Mouse (Mus musculus): Measurements from ENCODE around the gene Rps11. TPM values are rescaled to one million over a fixed set of nuclear protein-coding genes. Genes with fewer than 3 reads are reported as not detected.

Rps11 gene
- polyA plus RNA-seq, 1 experiment from 2014 or later, result 1,711 TPM

DNA sequence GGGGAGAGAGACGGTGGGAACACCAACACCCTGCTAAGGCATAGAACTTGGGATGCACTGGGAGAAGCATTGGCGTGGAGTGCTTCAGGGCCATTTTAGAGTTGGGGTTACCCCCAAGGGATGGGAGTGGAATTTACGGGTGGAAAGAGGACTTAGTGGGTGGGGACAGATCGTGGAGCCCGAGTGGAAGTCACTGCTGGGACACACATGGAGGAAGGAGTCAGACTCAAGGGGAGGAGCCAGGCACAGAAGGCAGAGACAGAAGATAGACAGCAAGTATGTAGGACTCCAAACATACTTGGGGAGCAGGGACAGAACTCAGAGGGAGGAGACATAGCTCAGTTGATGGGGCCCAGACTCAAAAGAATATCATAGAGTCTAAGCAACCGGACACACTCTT lies 38.3 kb upstream of the Rps11 start:
- H3K27me3 ChIP-seq (replicated peaks), result peaks cover 51% of the 10 kb centered on the region

DNA sequence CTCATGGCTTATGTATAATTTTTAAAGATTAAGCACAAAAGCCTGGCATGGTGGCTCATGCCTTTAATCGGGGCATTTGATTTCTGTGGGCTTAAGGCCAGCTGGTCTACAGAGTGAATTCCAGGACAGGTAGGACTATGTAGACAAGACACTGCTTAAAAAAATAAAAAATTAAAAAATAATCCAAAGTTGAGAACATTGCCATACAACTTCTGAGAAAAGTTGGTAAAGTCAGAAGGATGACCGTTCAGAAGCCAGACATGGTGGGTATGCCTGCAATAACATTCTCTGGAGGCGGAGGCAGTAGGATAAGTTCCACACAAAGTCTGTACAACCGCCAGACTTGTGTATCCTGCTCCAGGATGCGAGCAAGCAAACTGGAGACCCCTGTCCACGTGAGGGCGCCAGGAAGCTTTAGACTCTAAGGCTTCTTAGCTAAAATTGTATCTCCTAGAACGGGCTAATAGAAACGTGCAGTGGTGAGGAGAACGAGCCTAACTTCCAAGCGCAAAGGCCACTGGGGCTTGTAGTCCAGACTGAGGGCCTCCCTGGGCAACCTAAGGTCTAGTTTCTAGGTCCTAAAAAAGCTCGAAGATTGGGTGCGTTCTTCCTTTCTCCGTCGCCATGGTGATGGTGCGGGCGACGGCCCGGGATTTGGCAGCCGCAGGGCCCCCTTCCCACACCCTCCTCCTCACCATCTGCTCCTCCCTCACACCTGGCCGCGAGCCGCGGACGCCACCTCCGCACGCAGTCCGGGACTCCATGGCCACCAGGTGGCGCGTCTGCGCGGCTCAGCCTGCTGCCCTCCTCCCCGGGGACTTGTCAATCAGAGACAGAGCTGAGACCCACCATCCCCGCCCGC lies 37.6 kb upstream of the Rps11 start:
- H3K4me2 ChIP-seq (replicated peaks), result peak overlapping the region; percentile 95
- H3K36me3 ChIP-seq, result peaks cover 6% of the 10 kb centered on the region; the same call in 1 of the 2 replicates
- no peak overlapping the region for H3K27ac ChIP-seq
- peak overlapping the region; percentile 46 for H3K4me3 ChIP-seq (replicated peaks)
- peaks cover 44% of the 10 kb centered on the region for H3K27me3 ChIP-seq (replicated peaks)
- peaks cover 7% of the 10 kb centered on the region for H3K4me1 ChIP-seq (replicated peaks)
- ATAC-seq, result peak; percentile 90
- H3K9ac ChIP-seq, result no peak overlapping the region; the same call in 1 of the 2 replicates
- WGBS, result 4% methylated on average over 35 of the region's 35 CpGs
- no peaks in the 10 kb centered on the region for H3K9me3 ChIP-seq

More for the DNA sequence above, 38.3 kb upstream of the Rps11 start:
- peaks cover 7% of the 10 kb centered on the region for H3K4me1 ChIP-seq (replicated peaks)
- H3K4me3 ChIP-seq (replicated peaks), result peak overlapping the region; percentile 46
- peak overlapping the region; percentile 95 for H3K4me2 ChIP-seq (replicated peaks)
- H3K9me3 ChIP-seq, result no peaks in the 10 kb centered on the region
- WGBS, result 26% methylated on average over 6 of the region's 6 CpGs
- no peak overlapping the region; the same call in 1 of the 2 replicates for H3K9ac ChIP-seq
- no peak; the same call in 1 of the 2 replicates for ATAC-seq
- H3K27ac ChIP-seq, result no peak overlapping the region
- peaks cover 5% of the 10 kb centered on the region; the same call in 1 of the 2 replicates for H3K36me3 ChIP-seq

- H3K9me3 ChIP-seq, result no peaks in the 10 kb centered on the region
- no peak overlapping the region for H3K4me3 ChIP-seq (replicated peaks)
- WGBS, result 93% methylated on average over 3 of the region's 3 CpGs
- H3K36me3 ChIP-seq, result peaks cover 6% of the 10 kb centered on the region; the same call in 1 of the 2 replicates
- H3K27ac ChIP-seq, result no peak overlapping the region
- H3K4me2 ChIP-seq (replicated peaks), result no peak overlapping the region
- H3K4me1 ChIP-seq (replicated peaks), result peaks cover 7% of the 10 kb centered on the region
- peaks cover 36% of the 10 kb centered on the region for H3K27me3 ChIP-seq (replicated peaks)
- ATAC-seq, result no peak
- H3K9ac ChIP-seq, result no peak overlapping the region
Observed at GRCm38 (mm10) chr7:45160866-45161265, 36.6 kb upstream of the Rps11 start.

DNA sequence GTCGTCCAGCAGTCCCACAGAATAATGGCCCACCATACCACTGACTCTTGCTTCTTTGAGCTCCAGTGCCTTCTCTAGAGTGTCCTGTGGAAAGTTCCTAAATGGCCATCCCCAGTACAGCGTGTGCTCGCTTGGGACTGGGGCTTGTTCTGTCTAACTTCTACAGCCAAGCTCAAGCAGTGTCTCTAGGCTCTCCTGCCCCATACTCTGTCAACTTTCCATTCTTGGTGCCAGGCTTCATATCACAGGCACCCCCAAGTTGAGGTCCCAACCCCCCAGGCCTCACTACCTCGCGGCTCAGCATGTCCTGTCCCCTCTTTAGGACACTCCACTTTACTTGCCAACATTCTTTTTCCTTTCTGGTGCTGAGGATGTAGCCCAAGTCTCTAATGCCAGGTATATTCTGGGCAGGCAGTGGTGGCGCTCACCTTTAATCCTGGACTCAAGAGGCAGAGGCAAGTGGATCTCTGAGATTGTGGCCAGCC lies 36.1 kb upstream of the Rps11 start:
- Histone ChIP-seq H3K9ac (no peak overlapping the region), H3K9me3 (no peaks in the 10 kb centered on the region), H3K27ac (no peak overlapping the region), H3K27me3 (replicated peaks) (peaks cover 31% of the 10 kb centered on the region), H3K4me2 (replicated peaks) (no peak overlapping the region), H3K4me1 (replicated peaks) (peaks cover 9% of the 10 kb centered on the region), H3K4me3 (replicated peaks) (no peak overlapping the region), H3K36me3 (peaks cover 6% of the 10 kb centered on the region; the same call in 1 of the 2 replicates)
- ATAC-seq, result no peak
- WGBS, result 93% methylated on average over 6 of the region's 6 CpGs

DNA sequence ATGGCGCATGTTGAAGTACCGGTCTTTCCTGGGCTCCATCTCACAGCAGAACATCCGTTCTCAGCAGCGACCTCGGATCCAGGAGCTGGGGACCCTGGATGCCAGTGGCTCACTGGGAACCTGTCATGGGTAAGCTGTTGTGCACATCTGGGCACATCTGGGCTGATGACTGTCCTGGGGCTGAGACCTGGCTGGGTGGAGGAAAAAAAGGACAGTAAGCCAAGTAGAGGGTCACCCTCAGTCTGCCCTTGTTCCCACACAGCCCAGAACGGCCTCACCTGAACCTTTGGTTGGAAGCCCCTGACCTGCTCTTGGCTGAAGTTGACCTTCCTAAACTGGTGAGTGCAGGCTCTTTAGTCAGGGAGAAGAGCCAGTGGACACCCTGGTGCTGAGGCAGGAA lies 34.8 kb upstream of the Rps11 start:
- Histone ChIP-seq H3K4me1 (replicated peaks) (peaks cover 13% of the 10 kb centered on the region), H3K4me3 (replicated peaks) (no peak overlapping the region), H3K27ac (no peak overlapping the region), H3K27me3 (replicated peaks) (peaks cover 17% of the 10 kb centered on the region), H3K36me3 (peaks cover 6% of the 10 kb centered on the region; the same call in 1 of the 2 replicates), H3K9me3 (no peaks in the 10 kb centered on the region), H3K9ac (no peak overlapping the region), H3K4me2 (replicated peaks) (no peak overlapping the region)
- ATAC-seq, result no peak
- WGBS, result 96% methylated on average over 6 of the region's 6 CpGs

- H3K27ac ChIP-seq, result no peak overlapping the region
- 86% methylated on average over 14 of the region's 14 CpGs for WGBS
- peaks cover 2% of the 10 kb centered on the region; the same call in 1 of the 2 replicates for H3K27me3 ChIP-seq (replicated peaks)
- H3K4me3 ChIP-seq (replicated peaks), result no peak overlapping the region
- no peaks in the 10 kb centered on the region for H3K9me3 ChIP-seq
- H3K9ac ChIP-seq, result no peak overlapping the region
- peaks cover 6% of the 10 kb centered on the region; the same call in 1 of the 2 replicates for H3K36me3 ChIP-seq
- peaks cover 8% of the 10 kb centered on the region; the same call in 1 of the 2 replicates for H3K4me1 ChIP-seq (replicated peaks)
- no peak for ATAC-seq
- no peak overlapping the region for H3K4me2 ChIP-seq (replicated peaks)
Observed at GRCm38 (mm10) chr7:45157459-45157858, 33.2 kb upstream of the Rps11 start.

GRCm38 (mm10) chr7:45156206-45156605 lies 32.0 kb upstream of the Rps11 start:
- H3K27me3 ChIP-seq (replicated peaks), result no peaks in the 10 kb centered on the region
- no peak overlapping the region for H3K4me3 ChIP-seq (replicated peaks)
- no peak overlapping the region for H3K9ac ChIP-seq
- no peak overlapping the region for H3K4me2 ChIP-seq (replicated peaks)
- H3K4me1 ChIP-seq (replicated peaks), result peaks cover 9% of the 10 kb centered on the region; the same call in 1 of the 2 replicates
- 94% methylated on average over 15 of the region's 15 CpGs for WGBS
- no peak for ATAC-seq
- H3K27ac ChIP-seq, result no peak overlapping the region
- H3K9me3 ChIP-seq, result no peaks in the 10 kb centered on the region
- H3K36me3 ChIP-seq, result peaks cover 6% of the 10 kb centered on the region; the same call in 1 of the 2 replicates

DNA sequence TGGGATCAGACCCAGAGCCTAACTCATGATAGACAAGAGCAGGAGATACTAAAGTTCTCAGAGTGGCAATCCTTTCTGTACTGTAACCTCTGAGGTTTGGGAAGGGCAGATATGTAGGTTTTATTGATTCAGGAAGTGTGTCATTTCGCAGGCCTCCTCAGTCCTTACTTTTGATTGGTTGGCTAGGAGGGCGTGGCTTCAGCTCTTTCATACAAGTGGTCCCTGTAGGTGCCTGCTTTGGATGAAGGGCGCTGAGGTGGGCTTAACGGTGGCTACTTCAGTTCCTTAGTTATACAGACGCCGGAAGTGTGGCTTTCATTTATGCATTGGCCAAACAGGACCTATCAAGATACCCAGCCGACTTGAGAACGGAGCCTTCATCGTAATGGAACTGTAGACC lies 31.4 kb upstream of the Rps11 start:
- Histone ChIP-seq H3K9ac (no peak overlapping the region), H3K27ac (no peak overlapping the region), H3K36me3 (0 out of 2 replicates have a peak, but pooled peaks cover 6% of the 10 kb centered on the region), H3K4me1 (replicated peaks) (peaks cover 15% of the 10 kb centered on the region), H3K9me3 (no peaks in the 10 kb centered on the region), H3K4me3 (replicated peaks) (no peak overlapping the region), H3K27me3 (replicated peaks) (no peaks in the 10 kb centered on the region), H3K4me2 (replicated peaks) (peak overlapping the region; percentile 66; the same call in 1 of the 2 replicates)
- WGBS, result 81% methylated on average over 9 of the region's 9 CpGs
- ATAC-seq, result no peak

GRCm38 (mm10) chr7:45154993-45155514 lies 30.8 kb upstream of the Rps11 start:
- peaks cover 17% of the 10 kb centered on the region for H3K4me1 ChIP-seq (replicated peaks)
- peak overlapping the region; percentile 62 for H3K4me3 ChIP-seq (replicated peaks)
- WGBS, result 78% methylated on average over 12 of the region's 12 CpGs
- H3K36me3 ChIP-seq, result 0 out of 2 replicates have a peak, but pooled peaks cover 6% of the 10 kb centered on the region
- H3K27me3 ChIP-seq (replicated peaks), result no peaks in the 10 kb centered on the region
- peak; percentile 15 for ATAC-seq
- no peaks in the 10 kb centered on the region for H3K9me3 ChIP-seq
- H3K27ac ChIP-seq, result 0 out of 2 replicates have a peak overlapping the region, but pooled peaks have one; percentile 38
- H3K4me2 ChIP-seq (replicated peaks), result peak overlapping the region; percentile 66
- H3K9ac ChIP-seq, result no peak overlapping the region

- 3% methylated on average over 69 of the region's 69 CpGs for WGBS
Observed at GRCm38 (mm10) chr7:45154096-45154992, 30.1 kb upstream of the Rps11 start, which contains the start of the genes Pih1d1 and Aldh16a1. TSS of gene Pih1d1 (plus strand) at chr7:45154303. TSS of gene Aldh16a1 (minus strand) at chr7:45154584.

DNA sequence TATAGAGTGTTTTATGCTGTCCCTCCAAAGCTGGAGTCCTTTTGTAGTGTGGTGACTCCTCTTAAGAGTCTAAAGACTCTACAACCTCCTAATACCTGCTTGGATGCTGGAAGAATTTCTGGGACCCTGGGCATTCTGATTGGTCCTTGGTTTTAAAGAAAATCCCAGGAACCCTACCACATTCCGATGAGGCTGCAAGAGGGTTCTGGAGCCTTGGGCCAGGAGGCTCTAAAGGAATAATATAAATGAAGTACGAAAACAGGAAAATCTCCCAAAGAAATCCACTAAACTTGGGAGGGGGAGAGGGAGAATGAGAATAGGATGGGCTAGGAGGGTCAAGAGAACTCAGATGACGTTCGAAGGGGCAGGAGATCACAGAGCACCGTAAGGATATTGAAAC lies 29.3 kb upstream of the Rps11 start:
- Histone ChIP-seq H3K27ac (peak overlapping the region; percentile 95), H3K9ac (peak overlapping the region; percentile 67), H3K9me3 (no peaks in the 10 kb centered on the region), H3K36me3 (0 out of 2 replicates have a peak, but pooled peaks cover 6% of the 10 kb centered on the region), H3K27me3 (replicated peaks) (no peaks in the 10 kb centered on the region), H3K4me2 (replicated peaks) (peak overlapping the region; percentile 66), H3K4me3 (replicated peaks) (peak overlapping the region; percentile 62), H3K4me1 (replicated peaks) (peaks cover 23% of the 10 kb centered on the region)
- 2% methylated on average over 5 of the region's 5 CpGs for WGBS
- peak; percentile 4; the same call in 1 of the 2 replicates for ATAC-seq

More at GRCm38 (mm10) chr7:45154096-45154992, 30.1 kb upstream of the Rps11 start, which contains the start of the genes Pih1d1 and Aldh16a1:
- Histone ChIP-seq H3K4me2 (replicated peaks) (peak within 1 kb of the TSS; percentile 66), H3K27me3 (replicated peaks) (no peaks in the 10 kb centered on the region), H3K27ac (peak within 1 kb of the TSS; percentile 95), H3K4me1 (replicated peaks) (peaks cover 17% of the 10 kb centered on the region), H3K4me3 (replicated peaks) (peak within 1 kb of the TSS; percentile 62), H3K9ac (peak within 1 kb of the TSS; percentile 67), H3K36me3 (0 out of 2 replicates have a peak, but pooled peaks cover 6% of the 10 kb centered on the region), H3K9me3 (no peaks in the 10 kb centered on the region)
- peak; percentile 97 for ATAC-seq

Data from intestine, embryonic 15.5 days (tissue).